Mouse (Mus musculus) thymus, adult 2 months (tissue): ENCODE results near the gene Tbl3. TPM values are rescaled to one million over a fixed set of nuclear protein-coding genes. Genes with fewer than 3 reads are reported as not detected.

Source experiments
- DNase-seq: peaks from one replicate; pipeline ENCODE4 v3.0.0; 2021
- H3K27ac ChIP-seq: fragments of 200-500 bp; 2 replicates; pipeline ENCODE4 v1.5.1; 2012; ENCODE audit warnings: low read length, control low read depth; ENCODE audit not compliant: control insufficient read depth, insufficient read depth
- H3K27me3 ChIP-seq: fragments of 200-500 bp; 2 replicates; pipeline ENCODE4 v1.6.1; 2012; ENCODE audit warnings: mild to moderate bottlenecking, low read length, moderate library complexity, mixed read lengths; ENCODE audit not compliant: control insufficient read depth, insufficient read depth
- H3K36me3 ChIP-seq: fragments of 200-500 bp; 2 replicates; pipeline ENCODE4 v1.6.1; 2012; ENCODE audit warnings: mild to moderate bottlenecking, low read length, moderate library complexity; ENCODE audit not compliant: control insufficient read depth, insufficient read depth
- H3K4me1 ChIP-seq: fragments of 200-500 bp; replicated peaks from 2 replicates; pipeline ENCODE4 v1.6.1; 2012; ENCODE audit warnings: low read length; ENCODE audit not compliant: control insufficient read depth, insufficient read depth
- H3K4me3 ChIP-seq: fragments of 200-500 bp; 2 replicates; pipeline ENCODE4 v1.5.1; 2012; ENCODE audit warnings: mild to moderate bottlenecking, low read length, control low read depth, moderate library complexity; ENCODE audit not compliant: control insufficient read depth, insufficient read depth
- CTCF ChIP-seq: fragments of 200-500 bp; IDR thresholded peaks from 2 replicates; pipeline ENCODE4 v1.5.1; 2012; ENCODE audit warnings: mild to moderate bottlenecking, control low read depth, low read length, moderate library complexity, borderline replicate concordance; ENCODE audit not compliant: control insufficient read depth, poor library complexity, insufficient read depth; ENCODE audit errors: extremely low read depth
- POLR2A ChIP-seq: fragments of 200-500 bp; IDR thresholded peaks from 2 replicates; pipeline ENCODE4 v1.6.1; 2012; ENCODE audit warnings: mild to moderate bottlenecking, low read length, control low read depth, moderate library complexity; ENCODE audit not compliant: control insufficient read depth, poor library complexity, insufficient read depth; ENCODE audit errors: extremely low read depth
- WGBS: fragments of 180-500 bp; shearing (Covaris S2); methylation state at CpG from one replicate; pipeline ENCODE4 v1.1.7; 2018; 5-methylcytosine and 5-hydroxymethylcytosine counted together
- polyA plus RNA-seq: library from polyadenylated mRNA; depleted of rRNA; stranded (reverse); fragments of >200 nt; gene quantifications from 2 replicates; pipeline ENCODE4 v1.2.3, GENCODE M21; 2012; rRNA removed

Gene Tbl3
- polyA plus RNA-seq = 109 and 120 TPM in 2 replicates

DNA sequence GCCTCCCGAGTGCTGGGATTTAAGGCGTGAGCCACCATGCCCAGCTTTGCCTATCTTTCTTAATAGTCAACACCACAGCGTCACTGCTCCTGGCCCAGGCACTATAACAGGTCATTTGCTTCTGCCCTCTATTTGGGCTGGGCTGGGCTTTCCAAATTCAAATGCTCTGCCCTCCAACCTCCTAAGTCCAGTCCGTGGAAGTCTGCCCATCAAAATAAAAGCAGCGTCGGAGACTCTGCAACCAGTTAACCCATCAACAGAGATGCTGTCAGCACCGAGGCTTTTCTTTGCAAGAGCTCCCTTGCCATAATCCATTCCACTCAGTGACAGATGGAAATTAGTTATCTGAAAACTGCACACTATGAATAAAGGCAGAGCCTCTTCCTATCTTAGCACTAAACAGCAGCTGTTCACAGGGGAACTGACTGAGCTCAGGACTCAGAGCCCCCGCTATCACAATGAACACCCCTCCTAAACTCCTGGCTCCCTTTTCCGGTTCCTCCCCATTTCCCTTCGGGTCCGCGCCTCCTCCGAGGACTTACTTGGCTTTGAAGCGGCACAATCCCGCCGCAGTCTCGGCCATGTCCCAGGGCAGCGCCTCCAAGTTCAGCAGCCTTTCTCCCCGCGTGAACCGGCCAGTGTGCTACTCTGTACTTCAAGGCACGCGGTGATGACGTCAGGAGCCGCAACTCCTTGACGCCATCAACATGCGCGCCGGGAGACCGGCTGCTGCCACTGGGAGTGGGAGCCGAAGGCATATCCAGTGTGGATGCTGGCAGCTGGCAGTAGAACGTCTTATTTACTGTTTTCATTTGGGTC is at the start of gene Tbl3:
Tbl3 (minus strand) TSS at position 679 of the 819 bp plus-strand sequence.
- Histone ChIP-seq H3K27me3 (no peaks in the 10 kb centered on the region), H3K4me1 (no peaks in the 10 kb centered on the region), H3K27ac (peak within 1 kb of the TSS; percentile 28; the same call in 1 of the 2 replicates), H3K36me3 (peaks cover 7% of the 10 kb centered on the region), H3K4me3 (peak within 1 kb of the TSS; percentile 91)
- peak; percentile 91 for DNase-seq
- TF ChIP-seq POLR2A (peak; percentile 65), CTCF (peak; percentile 46; the same call in 1 of the 2 replicates)
- WGBS = 3% methylated on average over 32 of the region's 32 CpGs

DNA sequence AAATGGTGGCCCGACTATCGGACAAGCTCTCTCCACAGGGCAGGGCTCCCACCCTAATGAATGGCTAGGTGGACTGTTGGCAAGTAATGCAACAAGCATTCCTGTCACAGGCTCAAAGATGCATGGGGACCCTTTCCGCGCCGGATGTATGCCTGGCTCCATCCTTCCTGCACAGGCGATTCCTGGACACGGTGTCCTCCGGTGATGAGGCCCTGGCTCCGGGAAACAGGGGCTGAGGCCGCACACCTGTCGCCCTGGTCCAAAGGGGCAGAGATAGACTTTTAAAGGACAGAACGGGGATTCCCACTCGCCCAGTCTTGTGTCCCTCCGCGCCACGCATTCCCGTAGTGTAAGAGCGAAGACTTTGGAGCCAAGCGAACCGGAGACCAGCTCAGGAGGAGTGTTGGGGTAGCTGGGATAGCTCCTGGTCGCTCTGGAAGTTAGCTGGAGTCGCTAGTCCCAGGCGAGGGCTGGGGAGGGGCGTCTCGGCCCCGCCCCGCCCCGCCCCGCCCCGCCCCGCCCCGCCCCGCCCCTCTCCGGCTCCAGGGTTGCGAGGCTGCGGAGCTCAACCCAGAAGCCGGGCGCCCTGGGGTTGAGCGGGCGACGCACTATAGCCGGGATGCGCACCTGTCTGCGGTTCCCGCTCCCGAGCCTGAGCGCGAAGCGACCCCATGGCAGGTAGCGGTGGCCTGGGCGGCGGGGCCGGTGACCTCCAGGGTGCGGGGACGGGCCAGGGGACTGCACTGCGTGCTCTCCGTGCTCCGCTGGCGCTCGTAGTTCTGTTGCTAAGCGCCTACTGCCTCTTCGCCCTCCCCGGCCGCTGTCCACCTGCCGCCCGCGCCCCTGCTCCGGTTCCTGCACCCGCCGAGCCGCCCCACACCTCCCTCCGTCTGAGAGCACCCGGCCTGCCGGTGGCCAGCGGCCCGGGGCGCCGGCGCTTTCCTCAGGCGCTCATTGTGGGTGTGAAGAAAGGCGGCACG is 45.2 kb upstream of the Tbl3 start, which contains the start of gene Hs3st6:
Hs3st6 (plus strand) TSS at position 574 of the 980 bp plus-strand sequence.
- peak; percentile 17 for DNase-seq
- Histone ChIP-seq H3K27ac (no peak within 1 kb of the TSS), H3K4me3 (peak within 1 kb of the TSS; percentile 36), H3K4me1 (peaks cover 11% of the 10 kb centered on the region), H3K36me3 (no peaks in the 10 kb centered on the region), H3K27me3 (peaks cover 21% of the 10 kb centered on the region; the same call in 1 of the 2 replicates)
- 2% methylated on average over 79 of the region's 82 CpGs for WGBS
- TF ChIP-seq CTCF (no peak), POLR2A (no peak)

DNA sequence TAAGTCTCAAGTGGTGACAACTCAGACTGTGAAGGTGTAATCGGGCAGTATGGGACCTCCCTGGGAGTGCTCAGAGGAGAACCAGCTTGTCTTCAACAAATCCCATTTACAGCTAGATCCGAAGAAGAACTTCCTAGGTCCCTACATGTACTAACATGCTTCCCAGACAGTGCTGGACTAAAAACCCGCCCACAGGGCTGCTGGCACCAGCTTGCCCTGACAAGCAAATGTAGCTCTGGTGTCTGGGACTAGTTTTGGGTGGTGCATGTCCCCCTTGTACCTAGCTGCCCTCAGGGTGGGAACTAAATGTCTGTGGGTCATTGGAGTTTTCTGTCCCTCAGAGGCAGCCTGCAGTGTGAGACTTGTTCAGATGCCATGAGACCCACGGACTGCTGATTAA is 44.1 kb upstream of the Tbl3 start:
- Histone ChIP-seq H3K4me3 (no peak overlapping the region), H3K27ac (no peak overlapping the region), H3K4me1 (peaks cover 11% of the 10 kb centered on the region), H3K27me3 (peaks cover 21% of the 10 kb centered on the region; the same call in 1 of the 2 replicates), H3K36me3 (no peaks in the 10 kb centered on the region)
- TF ChIP-seq CTCF (no peak), POLR2A (no peak)
- DNase-seq = no peak
- 36% methylated on average over 4 of the region's 4 CpGs for WGBS

DNA sequence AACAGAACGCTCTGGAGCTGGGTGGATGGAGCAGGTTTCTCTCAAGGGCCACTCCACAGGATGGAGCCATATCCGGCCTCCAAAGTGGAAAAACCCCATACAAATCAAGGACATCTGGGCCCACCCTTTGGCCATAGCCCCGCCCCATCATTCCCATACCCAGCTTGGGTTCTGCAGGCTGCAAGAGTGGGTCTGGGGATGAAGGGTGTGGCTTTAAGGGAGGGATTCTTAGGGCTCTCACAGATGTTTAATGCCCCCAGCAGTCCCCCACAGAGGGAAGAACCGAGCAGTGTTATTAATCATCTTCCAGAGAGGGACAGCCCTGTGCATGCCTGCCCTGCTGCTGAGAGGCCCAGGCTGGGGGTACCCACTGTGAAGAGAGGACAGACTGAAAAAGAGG is 39.5 kb upstream of the Tbl3 start:
- Histone ChIP-seq H3K27ac (no peak overlapping the region), H3K36me3 (no peaks in the 10 kb centered on the region), H3K4me3 (no peak overlapping the region), H3K27me3 (peaks cover 7% of the 10 kb centered on the region; the same call in 1 of the 2 replicates), H3K4me1 (no peaks in the 10 kb centered on the region)
- 79% methylated on average over 4 of the region's 4 CpGs for WGBS
- no peak for DNase-seq
- TF ChIP-seq CTCF (no peak), POLR2A (no peak)

DNA sequence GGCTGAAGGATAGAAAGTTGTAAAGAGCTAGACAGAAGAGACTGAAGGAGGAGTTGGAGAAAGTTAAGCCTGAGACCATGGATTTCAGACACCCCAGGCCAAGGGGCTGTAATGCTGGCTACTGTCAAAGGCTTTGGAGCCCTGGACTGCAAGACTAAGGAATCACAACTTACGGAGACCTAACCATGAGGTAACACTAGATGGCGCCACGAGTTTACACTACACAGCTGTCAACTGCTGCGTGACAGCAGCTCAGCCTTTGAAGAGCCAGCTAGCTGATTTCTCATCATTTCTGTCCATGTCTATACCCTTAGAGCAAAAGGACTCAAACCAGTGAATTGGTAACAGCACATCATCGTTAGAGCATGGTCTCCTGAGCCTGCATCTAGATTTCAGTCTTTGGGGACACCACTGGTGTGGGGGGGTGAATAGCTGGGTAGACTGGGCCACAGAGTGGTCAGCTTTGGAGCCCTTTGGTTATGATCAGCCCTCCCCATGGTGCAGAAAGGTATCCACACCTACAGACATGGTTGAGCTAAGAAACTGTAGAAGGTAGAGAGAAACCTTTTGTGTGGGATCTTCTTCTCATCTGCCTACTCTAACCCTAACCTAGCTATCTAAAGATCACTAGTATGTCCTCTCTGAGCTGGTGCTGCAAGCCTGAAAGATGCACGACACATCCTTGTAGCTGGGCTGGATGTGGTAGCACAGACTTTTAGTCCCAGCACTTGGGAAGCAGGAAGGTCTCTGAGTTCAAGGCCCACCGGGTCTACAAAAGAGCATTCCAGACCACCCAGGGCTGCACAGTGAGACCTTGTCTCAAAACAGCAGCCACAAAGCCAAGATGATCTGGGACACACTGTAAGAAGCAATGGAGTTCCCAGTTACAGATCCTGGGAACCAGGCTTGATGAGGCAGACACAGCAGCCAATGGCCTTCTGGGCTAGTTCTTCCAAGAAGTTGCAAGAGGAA is 38.4 kb upstream of the Tbl3 start:
- no peak overlapping the region for H3K4me3 ChIP-seq
- no peaks in the 10 kb centered on the region for H3K4me1 ChIP-seq
- DNase-seq = peak; percentile 78
- H3K36me3 ChIP-seq = no peaks in the 10 kb centered on the region
- no peak for TF ChIP-seq CTCF
- no peak for TF ChIP-seq POLR2A
- 26% methylated on average over 7 of the region's 7 CpGs for WGBS
- H3K27me3 ChIP-seq = peaks cover 4% of the 10 kb centered on the region; the same call in 1 of the 2 replicates
- no peak overlapping the region for H3K27ac ChIP-seq
